Mouse (Mus musculus): ENCODE measurements around the gene Coa5.

The Coa5 gene

DNA sequence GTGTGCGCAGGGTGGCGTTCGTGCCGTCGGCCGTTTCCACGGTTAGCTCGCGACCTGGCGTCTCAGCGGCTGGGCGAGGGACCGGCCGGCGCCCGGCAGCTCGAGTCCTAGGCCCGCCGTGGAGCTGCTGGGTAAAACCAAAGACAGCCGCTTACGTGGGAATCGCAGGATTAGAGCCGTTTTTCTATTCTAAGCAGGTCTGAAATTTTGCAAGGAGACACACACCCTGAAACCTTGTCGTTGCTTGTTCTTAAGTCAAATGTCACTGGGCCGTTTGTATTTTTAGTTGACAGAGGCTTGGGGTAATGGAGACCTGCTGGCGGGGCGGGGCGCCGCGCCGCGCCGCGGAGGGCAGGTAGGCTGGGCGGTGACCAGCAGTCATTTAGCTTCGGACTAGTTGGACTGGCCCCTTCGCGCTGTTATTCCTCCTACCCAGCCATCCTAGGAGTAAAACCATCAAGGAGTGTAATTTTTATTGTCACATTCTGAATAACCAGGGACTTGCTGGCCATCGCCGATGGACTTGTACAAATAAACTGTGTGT, 466 bp upstream of the Coa5 start:
- DNase-seq (ENCODE audit: low read depth, low spot score), result no peak

- no peak for DNase-seq (ENCODE audit: low read depth, low spot score)
These were observed 992 bp downstream of the Coa5 start for GRCm38 (mm10) chr1:37428911-37429310.

GRCm38 (mm10) chr1:37427144-37427875, 2.6 kb downstream of the Coa5 start:
- DNase-seq (ENCODE audit: low read depth, low spot score), result no peak

DNA sequence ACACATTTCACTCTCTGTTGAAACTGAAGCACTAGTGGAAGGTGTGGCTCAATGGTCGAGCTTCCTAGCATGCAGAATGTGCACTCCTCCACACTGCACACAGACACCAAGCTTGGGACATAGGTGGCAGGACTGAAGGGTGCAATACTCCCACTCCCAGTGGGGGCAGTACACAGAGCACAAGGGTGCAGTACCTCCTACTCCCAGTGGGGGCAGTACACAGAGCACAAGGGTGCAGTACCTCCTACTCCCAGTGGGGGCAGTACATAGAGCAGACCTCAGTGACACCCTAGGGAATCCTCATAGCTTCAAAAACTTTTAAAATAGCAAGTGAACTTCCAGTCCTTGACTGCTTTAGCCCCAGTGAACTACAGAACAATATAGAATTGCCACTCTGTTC, 10.5 kb downstream of the Coa5 start:
- DNase-seq (ENCODE audit: low read depth, low spot score), result no peak

GRCm38 (mm10) chr1:37415394-37415793, 14.5 kb downstream of the Coa5 start:
- no peak for DNase-seq (ENCODE audit: low read depth, low spot score)

- no peak for DNase-seq (ENCODE audit: low read depth, low spot score)
These were observed 20.3 kb downstream of the Coa5 start for GRCm38 (mm10) chr1:37409647-37410046.

- no peak for DNase-seq (ENCODE audit: low read depth, low spot score)
These were observed 21.2 kb downstream of the Coa5 start for GRCm38 (mm10) chr1:37408678-37409077.

DNA sequence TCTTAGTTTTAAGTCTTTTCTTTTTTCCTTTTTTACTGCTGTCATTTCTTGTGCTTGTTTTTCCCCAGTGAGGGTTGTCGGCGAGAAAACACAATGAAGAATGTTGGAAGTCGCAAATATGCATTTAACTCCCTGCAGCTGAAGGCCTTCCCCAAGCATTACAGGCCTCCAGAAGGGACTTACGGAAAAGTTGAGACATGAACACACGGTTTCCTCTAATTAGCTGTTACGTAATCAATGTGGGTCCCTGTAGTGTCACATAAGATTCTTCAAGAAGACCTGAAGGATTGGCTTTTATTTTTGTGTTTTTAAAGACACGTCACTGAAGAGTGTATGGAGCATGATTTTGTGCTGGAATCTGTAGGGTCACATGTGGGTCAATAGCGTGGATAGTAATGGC, 21.8 kb downstream of the Coa5 start:
- DNase-seq (ENCODE audit: low read depth, low spot score), result no peak

DNA sequence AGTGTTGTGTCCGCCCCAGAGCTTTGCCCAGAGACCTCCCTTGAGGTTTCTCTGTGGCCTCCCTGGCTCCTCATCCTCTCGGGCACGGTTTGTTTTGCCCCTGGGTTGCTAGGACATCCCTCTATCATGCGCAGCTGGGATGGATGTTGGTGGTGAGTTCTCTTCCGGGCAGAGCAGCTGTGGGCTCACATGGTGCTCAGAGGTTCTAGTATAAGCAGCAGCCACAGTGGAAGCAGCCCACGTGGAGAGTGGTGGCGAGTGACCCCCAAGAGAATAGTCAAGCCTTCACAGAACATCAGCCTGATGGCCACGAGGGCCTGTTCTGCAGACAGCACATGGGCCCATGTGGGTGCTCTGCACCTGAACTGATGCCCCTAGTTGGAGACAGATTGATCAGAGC, 22.7 kb downstream of the Coa5 start:
- DNase-seq (ENCODE audit: low read depth, low spot score), result no peak

- DNase-seq (ENCODE audit: low read depth, low spot score), result no peak
These were observed 24.8 kb downstream of the Coa5 start for GRCm38 (mm10) chr1:37405137-37405536.

DNA sequence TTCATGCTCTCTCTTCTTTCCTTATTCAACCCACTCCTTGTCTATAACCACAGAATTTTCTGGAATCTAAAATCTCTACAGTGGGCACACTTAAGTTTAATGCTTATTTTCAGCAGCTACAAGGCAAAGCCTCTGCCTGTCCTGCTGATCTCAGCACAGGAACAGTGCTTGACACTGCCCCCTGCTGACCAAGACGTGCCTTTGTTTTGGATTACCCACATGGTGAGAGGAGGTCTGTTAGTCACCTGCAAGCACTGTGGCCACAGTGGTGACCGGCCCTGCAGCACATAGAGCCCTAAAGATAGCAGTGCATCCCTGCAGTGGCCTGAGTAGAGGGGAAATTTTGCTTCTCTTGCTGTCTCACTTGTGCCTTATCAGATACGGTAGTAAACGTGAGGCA, 28.2 kb downstream of the Coa5 start:
- peak; percentile 29 for DNase-seq (ENCODE audit: low read depth, low spot score)

- DNase-seq (ENCODE audit: low read depth, low spot score), result no peak
These were observed 30.2 kb downstream of the Coa5 start for GRCm38 (mm10) chr1:37399734-37400133.

DNA sequence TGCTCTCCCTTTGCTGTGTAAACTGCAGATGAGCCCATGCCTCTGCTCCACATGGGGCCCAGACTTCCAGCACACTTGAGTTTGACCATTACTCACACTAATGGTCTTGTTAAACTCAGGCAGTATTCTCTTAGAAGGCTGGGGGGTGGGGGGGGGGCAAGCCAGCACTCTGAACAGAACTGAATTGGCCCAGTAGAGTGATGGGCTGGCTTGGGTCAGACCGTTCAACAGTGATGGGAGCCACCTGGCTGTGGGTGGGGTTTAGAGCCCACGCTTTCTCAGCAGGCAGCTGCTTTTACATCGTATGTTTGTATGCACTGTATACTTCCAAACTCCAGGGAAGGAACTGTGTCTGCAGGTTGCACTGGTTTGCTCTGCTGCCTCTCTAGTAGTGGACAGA, 30.9 kb downstream of the Coa5 start:
- DNase-seq (ENCODE audit: low read depth, low spot score), result no peak

GRCm38 (mm10) chr1:37396481-37396880, 33.4 kb downstream of the Coa5 start:
- DNase-seq (ENCODE audit: low read depth, low spot score), result no peak

GRCm38 (mm10) chr1:37393174-37393573, 36.7 kb downstream of the Coa5 start:
- DNase-seq (ENCODE audit: low read depth, low spot score), result no peak

DNA sequence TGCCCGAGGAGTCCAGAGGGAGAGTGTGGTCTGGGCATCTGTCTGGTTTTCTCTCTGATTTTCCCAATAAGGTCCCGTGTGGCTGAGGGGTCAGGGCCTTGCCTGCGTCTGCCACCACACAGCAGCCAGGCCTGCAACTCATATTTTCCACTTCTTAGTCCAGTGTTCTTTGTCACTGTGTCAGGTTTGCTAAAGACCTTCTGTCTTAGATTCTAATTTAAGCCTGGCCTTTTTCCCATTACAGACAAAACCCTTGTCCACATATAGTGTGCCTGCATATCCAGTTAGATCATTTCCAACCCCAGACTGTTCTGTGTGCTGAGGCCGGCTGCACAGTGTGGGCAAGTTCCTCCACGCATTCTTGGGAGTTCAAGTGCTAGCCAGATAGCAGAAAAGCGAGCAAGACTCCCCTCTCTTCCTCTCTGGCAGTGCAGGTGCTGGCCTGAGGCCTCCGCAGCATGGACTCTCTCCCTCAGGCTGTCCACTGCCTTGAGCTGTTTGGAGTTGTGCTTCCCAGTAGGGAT, 43.4 kb downstream of the Coa5 start:
- no peak for DNase-seq (ENCODE audit: low read depth, low spot score)

- DNase-seq (ENCODE audit: low read depth, low spot score), result no peak
These were observed 45.6 kb downstream of the Coa5 start for GRCm38 (mm10) chr1:37384304-37384703.

DNA sequence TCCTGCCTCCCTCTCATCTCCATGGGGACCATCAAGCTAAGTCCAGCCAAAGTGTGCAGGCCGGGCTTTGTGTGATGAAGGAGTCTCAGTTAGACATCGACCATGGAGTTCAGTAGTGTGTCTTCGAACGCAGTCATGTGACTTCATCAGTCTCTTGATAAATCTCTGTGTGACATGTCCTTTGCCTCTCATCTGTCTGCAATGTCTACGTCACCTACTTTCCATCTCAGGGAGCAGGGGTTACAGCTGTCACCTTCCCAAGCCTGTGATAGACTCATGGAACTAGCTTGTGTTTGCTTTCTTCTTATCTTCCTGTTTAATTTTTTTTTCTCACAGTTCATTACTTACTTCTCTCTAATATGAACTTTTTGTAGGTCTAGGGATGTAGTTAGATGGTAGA, 49.0 kb downstream of the Coa5 start:
- no peak for DNase-seq (ENCODE audit: low read depth, low spot score)

DNA sequence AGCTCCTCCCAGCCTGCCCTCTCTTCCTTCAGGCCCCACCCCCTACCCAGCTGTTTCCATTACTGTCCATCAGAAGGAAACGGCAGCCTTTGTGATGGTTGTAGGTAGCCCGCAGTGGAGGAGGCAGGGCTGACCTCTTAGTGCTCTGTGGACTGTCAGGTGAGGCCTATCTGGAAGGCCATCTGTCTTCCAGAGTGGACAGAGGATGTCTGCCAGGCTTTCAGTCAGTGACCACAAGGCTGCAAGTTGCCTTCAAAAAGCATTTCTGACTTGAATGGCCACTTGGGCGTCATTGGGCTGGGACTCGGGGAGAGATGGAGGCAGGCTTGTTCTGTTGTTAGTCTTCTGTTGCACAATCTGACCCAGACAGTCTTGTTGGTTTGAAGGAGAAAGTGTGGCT, 50.4 kb downstream of the Coa5 start:
- no peak for DNase-seq (ENCODE audit: low read depth, low spot score)

DNA sequence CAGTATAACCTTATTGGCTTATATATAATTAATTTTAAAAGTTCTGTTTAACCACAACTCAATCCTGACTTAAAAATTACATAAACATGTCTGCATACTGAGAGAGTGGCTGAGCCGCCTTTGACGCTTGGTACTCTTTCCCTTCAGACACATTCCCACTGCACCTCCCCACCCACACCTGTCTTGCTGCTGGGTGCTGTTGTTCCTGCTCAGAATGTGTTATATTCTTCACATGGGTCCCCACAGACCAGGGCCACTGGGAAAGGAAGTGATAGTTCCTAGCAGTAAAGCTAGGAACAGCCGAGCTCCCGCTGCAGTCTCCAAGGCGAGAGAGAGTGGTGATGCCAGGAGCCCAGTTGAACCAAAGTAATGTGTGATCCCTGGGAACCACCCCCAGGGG, 51.8 kb downstream of the Coa5 start:
- no peak for DNase-seq (ENCODE audit: low read depth, low spot score)

- no peak for DNase-seq (ENCODE audit: low read depth, low spot score)
These were observed 53.2 kb downstream of the Coa5 start for GRCm38 (mm10) chr1:37376751-37377150.

DNA sequence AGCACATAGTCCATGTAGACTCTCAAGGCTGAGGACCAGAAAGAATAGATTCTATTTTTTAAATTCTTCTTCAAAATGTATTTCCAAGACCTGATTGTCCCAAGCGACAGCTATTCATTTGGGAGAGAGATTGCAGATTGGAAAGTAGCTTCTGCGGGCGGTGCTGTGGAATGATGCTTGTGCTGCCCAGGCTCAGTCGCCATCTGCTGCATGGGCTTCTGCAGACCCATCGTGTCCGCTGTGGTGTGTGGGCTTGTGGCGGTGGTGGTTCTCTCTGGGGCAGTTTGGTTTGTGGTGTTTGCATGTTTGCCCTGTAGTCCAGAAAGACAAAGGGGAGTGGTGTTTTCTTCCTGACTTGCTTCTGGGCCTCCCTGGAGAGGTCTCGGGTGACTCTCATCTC, 53.7 kb downstream of the Coa5 start:
- DNase-seq (ENCODE audit: low read depth, low spot score), result no peak

DNA sequence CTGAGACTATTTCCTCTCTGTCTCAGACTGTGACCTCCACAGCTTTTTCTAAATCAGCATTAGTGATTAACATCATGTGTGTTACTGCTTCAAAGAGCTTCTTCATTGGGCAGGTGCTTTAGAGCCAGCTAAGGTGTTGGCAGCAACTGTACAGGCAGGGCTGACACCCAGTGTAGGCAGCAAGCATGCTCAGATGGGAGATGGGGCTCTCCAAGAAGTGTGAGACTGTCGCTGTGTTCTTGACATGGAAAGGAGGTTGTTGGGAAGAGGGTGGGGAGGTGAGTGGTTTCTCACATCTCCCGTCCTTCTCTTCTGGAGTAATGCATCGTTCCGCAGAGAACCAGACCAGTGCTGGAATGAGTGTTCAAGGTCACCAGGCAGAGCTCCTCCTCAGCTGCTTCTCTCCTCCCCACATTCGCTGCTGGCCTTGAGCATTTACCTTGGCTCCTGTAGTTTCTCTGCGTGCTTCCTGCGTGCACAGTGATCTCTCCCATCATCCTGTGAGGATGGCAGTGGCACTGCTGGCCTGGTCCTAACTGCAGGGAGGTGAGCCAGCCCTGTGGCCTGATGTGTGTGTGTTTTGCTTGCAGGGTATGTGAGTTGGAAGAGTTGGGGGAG, 61.0 kb downstream of the Coa5 start:
- no peak for DNase-seq (ENCODE audit: low read depth, low spot score)

All from telencephalon, adult 2 months (tissue).